Mouse (Mus musculus): ENCODE measurements around the gene Sult1a1. TPM values are rescaled to one million over a fixed set of nuclear protein-coding genes. Genes with fewer than 3 reads are reported as not detected.
"Not testable (repeated sequence)": the region's sequence is repeated elsewhere in the genome, so short reads cannot be mapped to it uniquely, and the experiment has no call there.

The Sult1a1 gene
- polyA plus RNA-seq, 1 experiment: 0.87 TPM

DNA sequence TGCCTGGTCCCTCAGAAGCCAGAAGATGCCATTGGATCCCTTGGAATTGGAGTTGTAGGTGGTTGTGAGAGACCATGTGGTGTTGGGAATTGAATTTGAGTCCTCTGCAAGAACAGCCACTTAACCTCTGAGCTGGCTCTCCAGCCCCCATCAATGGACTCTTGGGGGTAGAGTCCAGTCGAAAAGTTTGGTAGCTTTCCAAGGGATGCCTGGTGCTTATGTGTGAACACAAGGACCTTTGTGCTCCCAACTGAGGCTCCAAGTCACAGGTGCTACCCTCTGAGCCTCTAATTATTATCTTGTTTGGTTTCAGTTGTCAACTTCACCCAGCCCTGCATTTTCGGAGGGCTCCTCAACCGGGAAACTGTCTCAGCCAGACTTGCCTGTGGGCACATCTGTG is 14.5 kb upstream of the Sult1a1 start:
- no peaks in the 10 kb centered on the region for H3K9me3 ChIP-seq

DNA sequence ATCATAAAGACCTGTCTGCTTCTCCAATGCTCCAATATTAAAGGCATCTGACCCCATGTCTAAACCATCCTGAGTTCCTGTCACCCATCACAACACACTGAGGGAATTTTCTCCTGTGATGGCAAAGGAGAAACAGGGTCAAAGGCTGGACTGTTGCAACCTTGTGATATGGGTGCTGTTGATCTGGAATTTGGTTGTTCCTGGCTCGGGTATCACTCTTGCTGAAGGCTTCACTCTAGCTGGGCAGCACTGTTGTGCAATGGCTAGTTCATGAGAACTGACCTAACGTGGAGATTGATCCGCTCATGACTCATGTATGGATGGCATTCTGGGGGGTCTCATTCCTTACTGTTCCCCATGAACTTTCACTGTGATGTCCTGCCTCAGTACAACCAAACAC is 12.8 kb upstream of the Sult1a1 start:
- no peaks in the 10 kb centered on the region for H3K9me3 ChIP-seq
- H3K4me3 ChIP-seq (replicated peaks): no peak overlapping the region
- H3K4me1 ChIP-seq: peaks cover 64% of the 10 kb centered on the region
- peaks cover 66% of the 10 kb centered on the region for H3K36me3 ChIP-seq (replicated peaks; ENCODE audit: low read length)
- no peak for TF ChIP-seq FLI1 (IDR thresholded peaks at IDR 0.05; ENCODE audit: low read length)
- no peak for TF ChIP-seq GATA1 (IDR thresholded peaks at IDR 0.05; ENCODE audit: borderline replicate concordance, low read length)
- no peaks in the 10 kb centered on the region for H3K27me3 ChIP-seq (replicated peaks)

More for the DNA sequence above, 14.5 kb upstream of the Sult1a1 start:
- TF ChIP-seq FLI1 (IDR thresholded peaks at IDR 0.05; ENCODE audit: low read length): no peak
- no peak for TF ChIP-seq GATA1 (IDR thresholded peaks at IDR 0.05; ENCODE audit: borderline replicate concordance, low read length)
- Histone ChIP-seq H3K4me1 (peaks cover 66% of the 10 kb centered on the region), H3K36me3 (replicated peaks; ENCODE audit: low read length) (peaks cover 59% of the 10 kb centered on the region), H3K27me3 (replicated peaks) (no peaks in the 10 kb centered on the region), H3K4me3 (replicated peaks) (no peak overlapping the region)

- Histone ChIP-seq H3K4me1 (peaks cover 60% of the 10 kb centered on the region), H3K36me3 (replicated peaks; ENCODE audit: low read length) (peaks cover 74% of the 10 kb centered on the region)
- not testable (repeated sequence) for H3K27me3 ChIP-seq (replicated peaks); H3K4me3 ChIP-seq (replicated peaks); H3K9me3 ChIP-seq
Measured at GRCm38 (mm10) chr7:126688156-126688555, 11.9 kb upstream of the Sult1a1 start.

GRCm38 (mm10) chr7:126681221-126681620 is 5.0 kb upstream of the Sult1a1 start:
- Histone ChIP-seq H3K4me1 (peaks cover 30% of the 10 kb centered on the region), H3K36me3 (replicated peaks; ENCODE audit: low read length) (peaks cover 68% of the 10 kb centered on the region), H3K4me3 (replicated peaks) (no peak overlapping the region), H3K27me3 (replicated peaks) (no peaks in the 10 kb centered on the region), H3K9me3 (no peaks in the 10 kb centered on the region)
- TF ChIP-seq FLI1 (IDR thresholded peaks at IDR 0.05; ENCODE audit: low read length) (no peak), GATA1 (IDR thresholded peaks at IDR 0.05; ENCODE audit: borderline replicate concordance, low read length) (no peak)

GRCm38 (mm10) chr7:126679683-126680082 is 3.5 kb upstream of the Sult1a1 start:
- Histone ChIP-seq H3K4me1 (peaks cover 31% of the 10 kb centered on the region), H3K36me3 (replicated peaks; ENCODE audit: low read length) (peaks cover 79% of the 10 kb centered on the region), H3K27me3 (replicated peaks) (no peaks in the 10 kb centered on the region), H3K9me3 (no peaks in the 10 kb centered on the region), H3K4me3 (replicated peaks) (no peak overlapping the region)
- no peak for TF ChIP-seq GATA1 (IDR thresholded peaks at IDR 0.05; ENCODE audit: borderline replicate concordance, low read length)
- TF ChIP-seq FLI1 (IDR thresholded peaks at IDR 0.05; ENCODE audit: low read length): no peak

GRCm38 (mm10) chr7:126678545-126679341 is 2.5 kb upstream of the Sult1a1 start:
- H3K27me3 ChIP-seq (replicated peaks): no peaks in the 10 kb centered on the region
- no peak for TF ChIP-seq GATA1 (IDR thresholded peaks at IDR 0.05; ENCODE audit: borderline replicate concordance, low read length)
- no peak for TF ChIP-seq FLI1 (IDR thresholded peaks at IDR 0.05; ENCODE audit: low read length)
- no peak overlapping the region for H3K4me3 ChIP-seq (replicated peaks)
- H3K9me3 ChIP-seq: no peaks in the 10 kb centered on the region
- peaks cover 78% of the 10 kb centered on the region for H3K36me3 ChIP-seq (replicated peaks; ENCODE audit: low read length)
- peaks cover 27% of the 10 kb centered on the region for H3K4me1 ChIP-seq

GRCm38 (mm10) chr7:126676631-126677220 is 494 bp upstream of the Sult1a1 start:
- TF ChIP-seq FLI1 (IDR thresholded peaks at IDR 0.05; ENCODE audit: low read length): no peak
- TF ChIP-seq GATA1 (IDR thresholded peaks at IDR 0.05; ENCODE audit: borderline replicate concordance, low read length): no peak
- Histone ChIP-seq H3K27me3 (replicated peaks) (no peaks in the 10 kb centered on the region), H3K9me3 (no peaks in the 10 kb centered on the region), H3K4me3 (replicated peaks) (no peak overlapping the region), H3K36me3 (replicated peaks; ENCODE audit: low read length) (peaks cover 80% of the 10 kb centered on the region), H3K4me1 (peaks cover 23% of the 10 kb centered on the region)

- no peak overlapping the region for H3K4me3 ChIP-seq (replicated peaks)
- no peak for TF ChIP-seq GATA1 (IDR thresholded peaks at IDR 0.05; ENCODE audit: borderline replicate concordance, low read length)
- no peak for TF ChIP-seq FLI1 (IDR thresholded peaks at IDR 0.05; ENCODE audit: low read length)
- no peaks in the 10 kb centered on the region for H3K9me3 ChIP-seq
- peaks cover 39% of the 10 kb centered on the region for H3K4me1 ChIP-seq
- H3K36me3 ChIP-seq (replicated peaks; ENCODE audit: low read length): peaks cover 88% of the 10 kb centered on the region
- no peaks in the 10 kb centered on the region for H3K27me3 ChIP-seq (replicated peaks)
Measured at GRCm38 (mm10) chr7:126675104-126675503, 1.1 kb downstream of the Sult1a1 start.

DNA sequence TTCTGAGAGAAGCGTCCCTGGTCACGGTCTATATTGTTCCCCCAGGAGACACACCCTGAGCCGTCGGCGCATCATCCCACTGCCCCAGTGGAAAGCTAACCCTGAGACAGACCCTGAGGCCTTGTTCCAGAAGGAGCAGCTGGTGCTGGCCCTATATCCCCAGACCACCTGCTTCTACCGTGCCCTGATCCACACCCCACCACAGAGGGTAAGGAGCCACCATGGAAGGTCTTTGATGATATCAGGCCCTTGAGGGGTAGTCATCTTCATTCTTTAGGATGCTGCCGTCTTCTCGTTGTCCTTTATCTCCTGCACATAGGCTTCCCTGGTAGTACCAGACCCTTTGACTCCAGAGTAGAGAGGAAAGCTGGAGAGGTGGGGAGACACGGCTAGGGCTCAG is 4.1 kb downstream of the Sult1a1 start:
- TF ChIP-seq FLI1 (IDR thresholded peaks at IDR 0.05; ENCODE audit: low read length) (no peak), GATA1 (IDR thresholded peaks at IDR 0.05; ENCODE audit: borderline replicate concordance, low read length) (no peak)
- Histone ChIP-seq H3K4me3 (replicated peaks) (no peak overlapping the region), H3K4me1 (peaks cover 65% of the 10 kb centered on the region), H3K27me3 (replicated peaks) (no peaks in the 10 kb centered on the region), H3K36me3 (replicated peaks; ENCODE audit: low read length) (peaks cover 92% of the 10 kb centered on the region), H3K9me3 (no peaks in the 10 kb centered on the region)

GRCm38 (mm10) chr7:126670152-126670551 is 6.1 kb downstream of the Sult1a1 start:
- Histone ChIP-seq H3K27me3 (replicated peaks) (no peaks in the 10 kb centered on the region), H3K4me3 (replicated peaks) (no peak overlapping the region), H3K36me3 (replicated peaks; ENCODE audit: low read length) (peaks cover 90% of the 10 kb centered on the region), H3K4me1 (peaks cover 65% of the 10 kb centered on the region), H3K9me3 (no peaks in the 10 kb centered on the region)
- TF ChIP-seq GATA1 (IDR thresholded peaks at IDR 0.05; ENCODE audit: borderline replicate concordance, low read length): no peak
- TF ChIP-seq FLI1 (IDR thresholded peaks at IDR 0.05; ENCODE audit: low read length): no peak
